Mouse (Mus musculus) CH12.LX (cell line): ENCODE measurements around the gene Nol10.

Experiments used
- CTCF ChIP-seq, 2 experiments: IDR thresholded peaks in 1 of 2; conservative IDR thresholded peaks in 1 of 2; 2 replicates each; pipeline ENCODE4 v1.5.1; 2011 to 2012; ENCODE audit warnings: low read depth in 2 of 2, low read length in 2 of 2, improper control_type of control experiment in 1 of 2, inconsistent platforms in 1 of 2, mild to moderate bottlenecking in 1 of 2, moderate library complexity in 1 of 2
- E2F4 ChIP-seq: IDR thresholded peaks from 2 replicates; pipeline ENCODE4 v1.6.1; 2011; ENCODE audit warnings: low read depth, low read length, improper control_type of control experiment; ENCODE audit not compliant: insufficient replicate concordance
- ELF1 ChIP-seq: IDR thresholded peaks from 2 replicates; pipeline ENCODE4 v1.6.1; 2014; ENCODE audit warnings: low read depth, mild to moderate bottlenecking, inconsistent platforms, low read length, improper control_type of control experiment
- EP300 ChIP-seq: IDR thresholded peaks from 2 replicates; pipeline ENCODE4 v1.6.1; 2011; ENCODE audit warnings: low read length, improper control_type of control experiment
- GABPA ChIP-seq: IDR thresholded peaks from 2 replicates; pipeline ENCODE4 v1.6.1; 2012; ENCODE audit warnings: low read depth, low read length, improper control_type of control experiment, inconsistent platforms; ENCODE audit not compliant: insufficient replicate concordance
- MAX ChIP-seq: IDR thresholded peaks from 2 replicates; pipeline ENCODE4 v1.6.1; 2011; ENCODE audit warnings: low read length, improper control_type of control experiment
- NRF1 ChIP-seq: IDR thresholded peaks from 2 replicates; pipeline ENCODE4 v1.6.1; 2014; ENCODE audit warnings: low read depth, mild to moderate bottlenecking, inconsistent platforms, low read length, improper control_type of control experiment, moderate library complexity
- PAX5 ChIP-seq: IDR thresholded peaks from 2 replicates; pipeline ENCODE4 v1.6.1; 2012; ENCODE audit warnings: low read length, inconsistent platforms, mixed read lengths
- POLR2A ChIP-seq: IDR thresholded peaks from 2 replicates; pipeline ENCODE4 v1.6.1; 2011; ENCODE audit warnings: low read depth, mild to moderate bottlenecking, improper control_type of control experiment, low read length
- SIN3A ChIP-seq: IDR thresholded peaks from 2 replicates; pipeline ENCODE4 v1.6.1; 2012; ENCODE audit warnings: low read length, improper control_type of control experiment, inconsistent platforms
- TCF12 ChIP-seq: IDR thresholded peaks from 2 replicates; pipeline ENCODE4 v1.6.1; 2014; ENCODE audit warnings: low read depth, mild to moderate bottlenecking, inconsistent platforms, low read length, improper control_type of control experiment
- USF1 ChIP-seq: IDR thresholded peaks from 2 replicates; pipeline ENCODE4 v1.6.1; 2014; ENCODE audit warnings: low read depth, mild to moderate bottlenecking, inconsistent platforms, low read length, improper control_type of control experiment
- ZC3H11A ChIP-seq: IDR thresholded peaks from 2 replicates; pipeline ENCODE4 v1.6.1; 2012; ENCODE audit warnings: low read depth, mild to moderate bottlenecking, inconsistent platforms, low read length, improper control_type of control experiment
- ZNF384 ChIP-seq: IDR thresholded peaks from 2 replicates; pipeline ENCODE4 v1.6.1; 2012; ENCODE audit warnings: low read depth, low read length, improper control_type of control experiment, inconsistent platforms

- TF ChIP-seq USF1 (no peak), CTCF (conservative IDR thresholded peaks at IDR 0.05 in 1 of 2, IDR thresholded peaks at IDR 0.05 in 1 of 2; ENCODE audit: low read depth in 2 of 2, low read length in 2 of 2) (no peak), ELF1 (no peak), MAX (no peak), ZC3H11A (no peak), E2F4 (no peak), PAX5 (no peak), EP300 (no peak), TCF12 (no peak; the same call in 1 of the 2 replicates), ZNF384 (no peak), GABPA (no peak), SIN3A (no peak), POLR2A (no peak), NRF1 (no peak)
Observed at GRCm38 (mm10) chr12:17450908-17451307, 102.7 kb downstream of the Nol10 start.
